Mouse (Mus musculus) T-helper 17 cell (primary cell): ENCODE results near the gene Ankrd33.
"Not testable (repeated sequence)": the region's sequence is repeated elsewhere in the genome, so short reads cannot be mapped to it uniquely, and the experiment has no call there.

Experiments
- in situ Hi-C, 2 experiments: fragments of 300-600 bp; cut with MboI, MseI; formaldehyde crosslinking; loops; 1 replicate in 1 of 2; 2 replicates in 1 of 2; pipeline ENCODE4 v1.15.1; 2025; ENCODE audit warnings: high pct_unique_total_duplicates in 2 of 2

Ankrd33 gene

GRCm38 (mm10) chr15:101084499-101084898 lies 31.1 kb upstream of the Ankrd33 start:
- in situ Hi-C loops, result no loop called here

- in situ Hi-C loops, result no loop called here
Measured at GRCm38 (mm10) chr15:101086451-101086850, 29.1 kb upstream of the Ankrd33 start.

GRCm38 (mm10) chr15:101086956-101087355 lies 28.6 kb upstream of the Ankrd33 start:
- in situ Hi-C loops, result no loop called here

GRCm38 (mm10) chr15:101088291-101088690 lies 27.3 kb upstream of the Ankrd33 start:
- in situ Hi-C loops, result no loop called here

GRCm38 (mm10) chr15:101091551-101091950 lies 24.0 kb upstream of the Ankrd33 start:
- in situ Hi-C loops, result no loop called here

GRCm38 (mm10) chr15:101092121-101092828 lies 23.3 kb upstream of the Ankrd33 start:
- in situ Hi-C loops, result no loop called here

- in situ Hi-C loops, result no loop called here
Measured at GRCm38 (mm10) chr15:101092829-101093648, 22.5 kb upstream of the Ankrd33 start.

GRCm38 (mm10) chr15:101093988-101094387 lies 21.6 kb upstream of the Ankrd33 start:
- in situ Hi-C loops, result no loop called here

GRCm38 (mm10) chr15:101094979-101095378 lies 20.6 kb upstream of the Ankrd33 start:
- in situ Hi-C loops, result no loop called here

- in situ Hi-C loops, result no loop called here
Measured at GRCm38 (mm10) chr15:101095392-101095791, 20.2 kb upstream of the Ankrd33 start.

- in situ Hi-C loops, result no loop called here
Measured at GRCm38 (mm10) chr15:101097985-101098651, 17.4 kb upstream of the Ankrd33 start.

- in situ Hi-C loops, result no loop called here
Measured at GRCm38 (mm10) chr15:101100996-101101395, 14.6 kb upstream of the Ankrd33 start.

GRCm38 (mm10) chr15:101103605-101104304 lies 11.8 kb upstream of the Ankrd33 start:
- in situ Hi-C loops, result no loop called here

GRCm38 (mm10) chr15:101105496-101105994 lies 10.0 kb upstream of the Ankrd33 start:
- in situ Hi-C loops, result no loop called here

- in situ Hi-C loops, result no loop called here
Measured at GRCm38 (mm10) chr15:101106011-101106410, 9.5 kb upstream of the Ankrd33 start.

- in situ Hi-C loops, result no loop called here
Measured at GRCm38 (mm10) chr15:101107906-101108671, 7.5 kb upstream of the Ankrd33 start.

GRCm38 (mm10) chr15:101113176-101113575 lies 2.4 kb upstream of the Ankrd33 start:
- in situ Hi-C loops, result no loop called here

GRCm38 (mm10) chr15:101113778-101114177 lies 1.8 kb upstream of the Ankrd33 start:
- in situ Hi-C loops, result not testable (repeated sequence)

GRCm38 (mm10) chr15:101118399-101119125 lies 3.0 kb downstream of the Ankrd33 start:
- in situ Hi-C loops, result no loop called here
